Mouse (Mus musculus) frontal cortex, postnatal 25 days (tissue): ENCODE measurements at regions not wholly inside any gene's neighbourhood (a gene's known extent, or its start where the extent isn't known, plus 50 kb on each side); places are given as distances from the start of the nearest gene placed in this dataset.

ENCODE experiments used
- DNase-seq, 2 experiments: peaks; one replicate each; pipeline ENCODE4 v3.0.0; 2022; ENCODE audit warnings: low spot score in 2 of 2

GRCm38 (mm10) chr17:45824977-45825376 is 91.3 kb upstream of the 1600014C23Rik start:
- no peak for DNase-seq

- no peak for DNase-seq
Measured at GRCm38 (mm10) chr17:45823501-45823900, 89.9 kb upstream of the 1600014C23Rik start.

- no peak for DNase-seq
Measured at GRCm38 (mm10) chr17:45822427-45822826, 88.8 kb upstream of the 1600014C23Rik start.

GRCm38 (mm10) chr17:45821356-45821755 is 87.7 kb upstream of the 1600014C23Rik start:
- DNase-seq: no peak

- DNase-seq: no peak
Measured at GRCm38 (mm10) chr17:45819143-45819542, 85.5 kb upstream of the 1600014C23Rik start.

- DNase-seq: no peak
Measured at GRCm38 (mm10) chr17:45816566-45816965, 82.9 kb upstream of the 1600014C23Rik start.

GRCm38 (mm10) chr17:45815833-45816232 is 82.2 kb upstream of the 1600014C23Rik start:
- no peak for DNase-seq

- no peak for DNase-seq
Measured at GRCm38 (mm10) chr17:45815341-45815740, 81.7 kb upstream of the 1600014C23Rik start.

GRCm38 (mm10) chr17:45814586-45814985 is 80.9 kb upstream of the 1600014C23Rik start:
- DNase-seq: no peak

- no peak for DNase-seq
Measured at GRCm38 (mm10) chr17:45813956-45814355, 80.3 kb upstream of the 1600014C23Rik start.

- no peak for DNase-seq
Measured at GRCm38 (mm10) chr17:45812289-45812955, 78.8 kb upstream of the 1600014C23Rik start.

- DNase-seq: no peak
Measured at GRCm38 (mm10) chr17:45811632-45812221, 78.1 kb upstream of the 1600014C23Rik start.

- no peak for DNase-seq
Measured at GRCm38 (mm10) chr17:45809728-45810127, 76.1 kb upstream of the 1600014C23Rik start.

GRCm38 (mm10) chr17:45808374-45808773 is 74.7 kb upstream of the 1600014C23Rik start:
- no peak for DNase-seq

- peak in 1 of 2 experiments; percentile 14 for DNase-seq
Measured at GRCm38 (mm10) chr17:45807452-45807851, 73.8 kb upstream of the 1600014C23Rik start.

GRCm38 (mm10) chr17:45806831-45807230 is 73.2 kb upstream of the 1600014C23Rik start:
- no peak for DNase-seq

- DNase-seq: no peak
Measured at GRCm38 (mm10) chr17:45806430-45806829, 72.8 kb upstream of the 1600014C23Rik start.

GRCm38 (mm10) chr17:45805471-45806082 is 71.9 kb upstream of the 1600014C23Rik start:
- DNase-seq: no peak

- DNase-seq: no peak
Measured at GRCm38 (mm10) chr17:45803331-45803730, 69.7 kb upstream of the 1600014C23Rik start.

- DNase-seq: no peak
Measured at GRCm38 (mm10) chr17:45802439-45802838, 68.8 kb upstream of the 1600014C23Rik start.

GRCm38 (mm10) chr17:45799725-45800124 is 66.1 kb upstream of the 1600014C23Rik start:
- no peak for DNase-seq

GRCm38 (mm10) chr17:45798996-45799395 is 65.4 kb upstream of the 1600014C23Rik start:
- DNase-seq: no peak

GRCm38 (mm10) chr17:45798456-45798855 is 64.8 kb upstream of the 1600014C23Rik start:
- DNase-seq: no peak
